Mouse (Mus musculus) hindbrain, postnatal 0 days (tissue): ENCODE measurements around the gene RPS10-NUDT3. TPM values are rescaled to one million over a fixed set of nuclear protein-coding genes. Genes with fewer than 3 reads are reported as not detected.

ENCODE experiments used
- ATAC-seq: fragments of 200-750 bp; cut with Nextera tagmentation; 2 replicates; pipeline ENCODE4 v1.8.0; 2017; ENCODE audit warnings: mild to moderate bottlenecking, moderate TSS enrichment, moderate library complexity
- DNase-seq: peaks from one replicate; pipeline ENCODE4 v3.0.0-alpha.2; 2015; ENCODE audit warnings: low spot score
- H3K27ac ChIP-seq: fragments of 300-500 bp; sonication (generic); 2 replicates; pipeline ENCODE4 v1.5.1; 2014; ENCODE audit warnings: mild to moderate bottlenecking
- H3K27me3 ChIP-seq: fragments of 300-500 bp; sonication (generic); 2 replicates; pipeline ENCODE4 v1.6.1; 2014; ENCODE audit warnings: low read length, mixed read lengths; ENCODE audit not compliant: insufficient read depth
- H3K36me3 ChIP-seq: fragments of 300-500 bp; sonication (generic); 2 replicates; pipeline ENCODE4 v1.6.1; 2014; ENCODE audit warnings: low read length, mixed read lengths; ENCODE audit not compliant: insufficient read depth
- H3K4me1 ChIP-seq: fragments of 300-500 bp; sonication (generic); 2 replicates; pipeline ENCODE4 v1.6.1; 2014; ENCODE audit warnings: antibody characterized with exemption, low read length, mixed read lengths; ENCODE audit not compliant: insufficient read depth
- H3K4me2 ChIP-seq: fragments of 300-500 bp; sonication (generic); 2 replicates; pipeline ENCODE4 v1.6.1; 2014; ENCODE audit warnings: low read depth, mild to moderate bottlenecking, low read length, moderate library complexity, mixed read lengths
- H3K4me3 ChIP-seq: fragments of 300-500 bp; sonication (generic); 2 replicates; pipeline ENCODE4 v1.5.1; 2014; ENCODE audit warnings: low read length
- H3K9ac ChIP-seq: fragments of 300-500 bp; sonication (generic); replicated peaks from 2 replicates; pipeline ENCODE4 v1.6.1; 2014; ENCODE audit warnings: mild to moderate bottlenecking, low read length, moderate library complexity, mixed read lengths
- H3K9me3 ChIP-seq: fragments of 300-500 bp; sonication (generic); 2 replicates; pipeline ENCODE4 v1.6.1; 2016; ENCODE audit warnings: low read length, mixed read lengths
- CTCF ChIP-seq: IDR thresholded peaks from 2 replicates; pipeline ENCODE4 v1.5.1; 2016; ENCODE audit warnings: antibody characterized with exemption, control low read depth, low read depth
- WGBS: fragments of 180-500 bp; shearing (Covaris S2); extraction: QIAGEN DNeasy Blood & Tissue Kit; methylation state at CpG from one replicate; pipeline ENCODE4 v1.1.7; 2014; 5-methylcytosine and 5-hydroxymethylcytosine counted together
- polyA plus RNA-seq: library from polyadenylated mRNA; unstranded; fragments of >200 nt; fragmentation: Nextera tagmentation; extraction: Ambion mirVana; gene quantifications from 2 replicates; pipeline ENCODE4 v1.2.1, GENCODE M21; 2015
- total RNA-seq: library from RNA; depleted of rRNA; stranded (reverse); fragments of >200 nt; gene quantifications from 2 replicates; pipeline ENCODE4 v1.2.3, GENCODE M21; 2014

The RPS10-NUDT3 gene
- total and polyA plus RNA-seq, 2 experiments from 2014 or later = not detected

GRCm38 (mm10) chr17:27580392-27581068 lies 54.5 kb downstream of the RPS10-NUDT3 start:
- 80% methylated on average over 19 of the region's 20 CpGs for WGBS
- no peak overlapping the region for H3K4me3 ChIP-seq
- no peak overlapping the region for H3K9ac ChIP-seq
- no peak for DNase-seq
- ATAC-seq = no peak
- TF ChIP-seq CTCF = no peak
- H3K4me1 ChIP-seq = no peaks in the 10 kb centered on the region
- peaks cover 28% of the 10 kb centered on the region; the same call in 1 of the 2 replicates for H3K36me3 ChIP-seq
- no peaks in the 10 kb centered on the region for H3K27me3 ChIP-seq
- H3K27ac ChIP-seq = no peak overlapping the region
- H3K9me3 ChIP-seq = no peaks in the 10 kb centered on the region
- no peak overlapping the region for H3K4me2 ChIP-seq

GRCm38 (mm10) chr17:27579816-27580215 lies 55.2 kb downstream of the RPS10-NUDT3 start:
- ATAC-seq (no peak), DNase-seq (peak; percentile 61)
- H3K9me3 ChIP-seq = no peaks in the 10 kb centered on the region
- peaks cover 5% of the 10 kb centered on the region; the same call in 1 of the 2 replicates for H3K4me1 ChIP-seq
- H3K4me2 ChIP-seq = no peak overlapping the region
- H3K27me3 ChIP-seq = no peaks in the 10 kb centered on the region
- peak overlapping the region; percentile 69; the same call in 1 of the 2 replicates for H3K27ac ChIP-seq
- no peak for TF ChIP-seq CTCF
- H3K4me3 ChIP-seq = no peak overlapping the region
- WGBS = 58% methylated on average over 8 of the region's 8 CpGs
- H3K9ac ChIP-seq = no peak overlapping the region
- peaks cover 28% of the 10 kb centered on the region; the same call in 1 of the 2 replicates for H3K36me3 ChIP-seq

DNA sequence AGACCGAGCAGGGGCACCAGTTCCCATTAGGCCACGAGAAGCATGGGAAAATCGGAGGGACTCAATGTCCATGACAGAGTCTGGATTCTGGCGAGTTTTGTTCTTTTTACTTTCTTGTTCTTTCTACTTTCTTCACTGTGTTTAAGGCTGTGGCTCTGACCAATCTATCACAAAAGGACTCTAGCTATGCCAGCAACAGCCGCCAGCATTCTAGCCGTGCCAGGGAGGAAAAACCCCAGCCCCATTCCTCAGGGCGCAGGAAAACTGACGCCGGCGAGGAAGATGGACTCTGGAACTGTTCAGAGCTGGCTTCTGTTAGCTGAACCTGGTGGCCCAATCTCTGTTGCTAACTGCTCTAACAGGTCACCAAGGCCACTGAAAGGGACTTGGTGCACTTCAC lies 56.5 kb downstream of the RPS10-NUDT3 start:
- no peaks in the 10 kb centered on the region for H3K9me3 ChIP-seq
- no peaks in the 10 kb centered on the region for H3K27me3 ChIP-seq
- peak; percentile 57; the same call in 1 of the 2 replicates for ATAC-seq
- H3K4me2 ChIP-seq = no peak overlapping the region
- peak overlapping the region; percentile 69 for H3K27ac ChIP-seq
- peaks cover 9% of the 10 kb centered on the region for H3K4me1 ChIP-seq
- WGBS = 63% methylated on average over 10 of the region's 10 CpGs
- H3K9ac ChIP-seq = no peak overlapping the region
- peaks cover 28% of the 10 kb centered on the region; the same call in 1 of the 2 replicates for H3K36me3 ChIP-seq
- TF ChIP-seq CTCF = no peak
- H3K4me3 ChIP-seq = no peak overlapping the region
- DNase-seq = peak; percentile 71

DNA sequence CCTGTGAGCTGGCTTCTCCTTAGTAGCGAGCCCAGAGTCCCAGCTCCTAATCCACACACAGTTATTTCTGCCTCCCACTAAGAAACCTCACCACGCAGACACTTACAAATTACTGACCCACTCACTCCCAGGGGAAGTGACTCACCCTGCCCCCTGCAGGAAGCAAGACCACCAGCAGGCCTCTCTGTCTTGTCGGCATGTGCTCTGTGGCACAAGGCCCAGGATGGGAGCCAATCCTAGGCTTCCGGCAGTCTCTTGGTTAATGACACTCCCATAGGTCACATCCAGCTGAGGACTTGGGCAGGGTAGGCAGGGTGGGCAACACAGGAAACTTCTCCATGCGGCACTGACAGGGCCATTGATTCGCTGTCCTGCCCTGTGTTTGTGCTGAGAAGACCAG lies 57.6 kb downstream of the RPS10-NUDT3 start:
- TF ChIP-seq CTCF = peak; percentile 57
- peaks cover 23% of the 10 kb centered on the region; the same call in 1 of the 2 replicates for H3K36me3 ChIP-seq
- H3K9ac ChIP-seq = no peak overlapping the region
- peak; percentile 36; the same call in 1 of the 2 replicates for ATAC-seq
- peak; percentile 66 for DNase-seq
- WGBS = 44% methylated on average over 6 of the region's 6 CpGs
- peaks cover 9% of the 10 kb centered on the region for H3K4me1 ChIP-seq
- no peaks in the 10 kb centered on the region for H3K9me3 ChIP-seq
- H3K27ac ChIP-seq = peak overlapping the region; percentile 60; the same call in 1 of the 2 replicates
- H3K4me3 ChIP-seq = no peak overlapping the region
- no peaks in the 10 kb centered on the region for H3K27me3 ChIP-seq
- no peak overlapping the region for H3K4me2 ChIP-seq

DNA sequence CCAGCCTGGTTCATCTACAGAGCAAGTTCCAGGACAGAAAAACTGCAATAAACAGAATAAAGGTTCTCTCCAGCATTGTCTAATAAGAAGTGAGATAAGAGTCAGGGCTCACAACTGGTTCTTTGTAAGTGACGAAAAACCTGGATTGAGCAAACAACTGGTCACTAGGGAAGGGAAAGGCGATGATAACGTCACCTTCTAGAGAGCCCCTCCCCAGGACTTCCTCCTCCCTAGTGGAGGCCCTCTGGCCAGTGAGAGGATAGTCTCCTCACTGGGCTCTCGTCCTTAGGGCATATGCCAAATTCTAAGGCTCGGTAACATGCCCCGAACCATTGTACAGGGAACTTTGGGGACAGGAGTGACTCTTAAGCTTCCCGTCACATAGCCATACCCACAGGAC lies 59.0 kb downstream of the RPS10-NUDT3 start:
- Histone ChIP-seq H3K27ac (peak overlapping the region; percentile 80; the same call in 1 of the 2 replicates), H3K4me3 (no peak overlapping the region), H3K9me3 (no peaks in the 10 kb centered on the region), H3K4me2 (no peak overlapping the region), H3K4me1 (peaks cover 9% of the 10 kb centered on the region), H3K27me3 (no peaks in the 10 kb centered on the region), H3K36me3 (peaks cover 15% of the 10 kb centered on the region; the same call in 1 of the 2 replicates), H3K9ac (no peak overlapping the region)
- DNase-seq (no peak), ATAC-seq (no peak)
- 85% methylated on average over 7 of the region's 7 CpGs for WGBS
- TF ChIP-seq CTCF = no peak

- H3K36me3 ChIP-seq = 0 out of 2 replicates have a peak, but pooled peaks cover 7% of the 10 kb centered on the region
- no peaks in the 10 kb centered on the region for H3K9me3 ChIP-seq
- 59% methylated on average over 10 of the region's 10 CpGs for WGBS
- H3K4me3 ChIP-seq = no peak overlapping the region
- TF ChIP-seq CTCF = no peak
- peak overlapping the region; percentile 80; the same call in 1 of the 2 replicates for H3K27ac ChIP-seq
- DNase-seq (no peak), ATAC-seq (no peak)
- no peak overlapping the region for H3K4me2 ChIP-seq
- H3K4me1 ChIP-seq = peaks cover 9% of the 10 kb centered on the region
- H3K9ac ChIP-seq = no peak overlapping the region
- H3K27me3 ChIP-seq = no peaks in the 10 kb centered on the region
These were observed 59.8 kb downstream of the RPS10-NUDT3 start for GRCm38 (mm10) chr17:27575116-27575776.
